Mouse (Mus musculus): Measurements from ENCODE around the gene Akr1c12.
"Not testable (repeated sequence)": the region's sequence is repeated elsewhere in the genome, so short reads cannot be mapped to it uniquely, and the experiment has no call there.

Gene Akr1c12

GRCm38 (mm10) chr13:4279284-4279683 lies at the start of gene Akr1c12:
Akr1c12 (minus strand) TSS chr13:4279433.
- DNase-seq (ENCODE audit: extremely low spot score, low spot score), result no peak

- no peak for DNase-seq (ENCODE audit: extremely low spot score, low spot score)
Measured at GRCm38 (mm10) chr13:4318773-4319172, 39.5 kb upstream of the Akr1c12 start.

GRCm38 (mm10) chr13:4313907-4314306 lies 34.7 kb upstream of the Akr1c12 start:
- no peak for DNase-seq (ENCODE audit: extremely low spot score, low spot score)

GRCm38 (mm10) chr13:4304861-4305565 lies 25.8 kb upstream of the Akr1c12 start:
- DNase-seq (ENCODE audit: extremely low spot score, low spot score), result no peak

GRCm38 (mm10) chr13:4296991-4297390 lies 17.8 kb upstream of the Akr1c12 start:
- no peak for DNase-seq (ENCODE audit: extremely low spot score, low spot score)

- no peak for DNase-seq (ENCODE audit: extremely low spot score, low spot score)
Measured at GRCm38 (mm10) chr13:4281471-4282412, 2.5 kb upstream of the Akr1c12 start.

GRCm38 (mm10) chr13:4277526-4277925 lies 1.7 kb downstream of the Akr1c12 start:
- DNase-seq (ENCODE audit: extremely low spot score, low spot score), result no peak

GRCm38 (mm10) chr13:4270860-4271259 lies 8.4 kb downstream of the Akr1c12 start:
- no peak for DNase-seq (ENCODE audit: extremely low spot score, low spot score)

GRCm38 (mm10) chr13:4265455-4265854 lies 13.8 kb downstream of the Akr1c12 start:
- not testable (repeated sequence) for DNase-seq (ENCODE audit: extremely low spot score, low spot score)

- no peak for DNase-seq (ENCODE audit: extremely low spot score, low spot score)
Measured at GRCm38 (mm10) chr13:4265047-4265446, 14.2 kb downstream of the Akr1c12 start.

- no peak for DNase-seq (ENCODE audit: extremely low spot score, low spot score)
Measured at GRCm38 (mm10) chr13:4264612-4265011, 14.6 kb downstream of the Akr1c12 start.

GRCm38 (mm10) chr13:4257349-4257748 lies 21.9 kb downstream of the Akr1c12 start:
- no peak for DNase-seq (ENCODE audit: extremely low spot score, low spot score)

GRCm38 (mm10) chr13:4256894-4257293 lies 22.3 kb downstream of the Akr1c12 start:
- not testable (repeated sequence) for DNase-seq (ENCODE audit: extremely low spot score, low spot score)

- no peak for DNase-seq (ENCODE audit: extremely low spot score, low spot score)
Measured at GRCm38 (mm10) chr13:4249347-4249746, 29.9 kb downstream of the Akr1c12 start.

- DNase-seq (ENCODE audit: extremely low spot score, low spot score), result peak; percentile 67
Measured at GRCm38 (mm10) chr13:4244861-4245559, 34.2 kb downstream of the Akr1c12 start.

GRCm38 (mm10) chr13:4233536-4234172 lies 45.6 kb downstream of the Akr1c12 start:
- no peak for DNase-seq (ENCODE audit: extremely low spot score, low spot score)

GRCm38 (mm10) chr13:4233135-4233534 lies 46.1 kb downstream of the Akr1c12 start:
- DNase-seq (ENCODE audit: extremely low spot score, low spot score), result no peak

- no peak for DNase-seq (ENCODE audit: extremely low spot score, low spot score)
Measured at GRCm38 (mm10) chr13:4230841-4231623, 48.2 kb downstream of the Akr1c12 start.

GRCm38 (mm10) chr13:4228441-4228840 lies 50.8 kb downstream of the Akr1c12 start, which contains the start of gene Akr1c19:
Akr1c19 (plus strand) TSS chr13:4228700.
- DNase-seq (ENCODE audit: extremely low spot score, low spot score), result no peak

Measured in neural tube, embryonic 10.5 days (tissue).